Mouse (Mus musculus): ENCODE results near the gene Kansl1.

- TF ChIP-seq RCOR1 (conservative IDR thresholded peaks at IDR 0.05; ENCODE audit: low read depth, low read length): no peak
- no peak for TF ChIP-seq EP300 (IDR thresholded peaks at IDR 0.05; ENCODE audit: low read length)
- TF ChIP-seq MXI1 (IDR thresholded peaks at IDR 0.05; ENCODE audit: low read depth, low read length): no peak
- no peak for TF ChIP-seq POLR2A (IDR thresholded peaks at IDR 0.05; ENCODE audit: low read depth, low read length)
- TF ChIP-seq ETS1 (conservative IDR thresholded peaks at IDR 0.05; ENCODE audit: low read depth, low read length): no peak
- TF ChIP-seq MAFK (IDR thresholded peaks at IDR 0.05; ENCODE audit: insufficient replicate concordance, low read length): no peak
- no peak for TF ChIP-seq ZC3H11A (IDR thresholded peaks at IDR 0.05; ENCODE audit: low read depth, low read length)
- no peak for TF ChIP-seq USF1 (IDR thresholded peaks at IDR 0.05; ENCODE audit: low read depth, low read length)
- TF ChIP-seq CTCF (conservative IDR thresholded peaks at IDR 0.05 in 1 of 2, IDR thresholded peaks at IDR 0.05 in 1 of 2; ENCODE audit: low read depth in 2 of 2, low read length in 2 of 2): no peak
Measured at GRCm38 (mm10) chr11:104309377-104310225, 159.1 kb downstream of the Kansl1 start.

All from CH12.LX (cell line).